Mouse (Mus musculus) gastrocnemius, adult 8-10 months (tissue): ENCODE measurements around the gene Olfr1042. TPM values are rescaled to one million over a fixed set of nuclear protein-coding genes. Genes with fewer than 3 reads are reported as not detected.
"Not testable (repeated sequence)": the region's sequence is repeated elsewhere in the genome, so short reads cannot be mapped to it uniquely, and the experiment has no call there.

Experiments
- DNase-seq, 2 experiments: peaks; one replicate each; pipeline ENCODE4 v3.0.0; 2022; ENCODE audit warnings: low spot score in 2 of 2
- total RNA-seq, 4 experiments: library from RNA; stranded (reverse); gene quantifications; 2 replicates each; pipeline ENCODE4 v1.2.4; 2022

Gene Olfr1042
- total RNA-seq = not detected

DNA sequence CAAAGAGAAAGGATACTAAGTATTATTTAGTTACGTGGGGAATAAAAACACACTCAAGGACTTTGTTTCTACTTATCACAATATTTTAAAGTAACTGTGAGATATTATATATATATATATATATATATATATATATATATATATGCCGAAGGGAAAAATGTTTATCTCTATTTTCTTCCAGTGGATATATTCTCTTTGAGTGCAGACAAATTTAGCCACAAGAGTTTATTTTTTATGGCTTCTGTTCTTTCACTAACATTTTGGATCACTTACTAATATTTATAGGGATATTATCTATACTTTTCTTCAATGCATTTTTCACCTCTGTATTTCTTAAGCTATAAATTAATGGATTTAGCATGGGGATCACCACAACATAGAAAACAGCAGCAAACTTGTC, at the start of gene Olfr1042:
Olfr1042 (minus strand) TSS at position 101 of the 400 bp plus-strand sequence.
- DNase-seq = no peak

DNA sequence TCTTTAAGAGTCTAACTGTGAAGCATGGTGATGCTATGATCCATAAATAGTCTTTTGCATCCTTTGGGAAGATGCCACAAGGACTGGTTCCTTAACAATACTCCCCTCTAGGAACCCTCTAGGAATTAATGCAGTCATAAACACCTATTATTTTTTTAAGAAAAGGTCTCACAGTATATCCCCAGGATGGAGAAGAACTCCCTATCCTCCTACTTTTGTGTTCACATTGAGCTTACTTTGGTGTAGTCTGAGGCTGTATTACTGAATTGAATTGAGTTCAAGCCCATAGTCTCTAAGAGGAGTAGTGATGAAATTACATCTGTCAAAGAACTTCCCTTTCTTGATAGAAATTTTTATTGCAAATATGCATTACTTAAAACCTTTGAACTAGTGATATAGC, 41.3 kb upstream of the Olfr1042 start, which contains the start of gene Olfr1045:
Olfr1045 (minus strand) TSS at position 101 of the 400 bp plus-strand sequence.
- no peak for DNase-seq

DNA sequence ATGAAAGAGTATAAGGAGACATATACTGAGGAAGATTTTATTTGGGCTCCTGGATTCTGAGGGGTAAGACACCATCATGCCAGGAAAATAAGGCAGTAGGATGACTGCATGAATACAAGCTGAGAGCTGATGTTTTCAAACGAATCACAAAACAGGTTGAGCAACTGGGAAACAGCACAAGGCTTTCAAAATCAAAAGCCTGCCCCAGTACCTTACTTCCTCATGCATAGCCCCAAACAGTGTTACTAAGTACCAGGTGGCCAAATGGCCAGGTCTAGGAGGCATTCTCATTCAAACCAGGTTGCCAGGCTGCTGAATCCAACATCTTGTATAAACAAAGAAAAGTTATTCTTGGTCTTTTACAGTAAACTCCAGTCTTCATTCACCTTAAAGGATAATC, 34.2 kb upstream of the Olfr1042 start:
- no peak for DNase-seq

DNA sequence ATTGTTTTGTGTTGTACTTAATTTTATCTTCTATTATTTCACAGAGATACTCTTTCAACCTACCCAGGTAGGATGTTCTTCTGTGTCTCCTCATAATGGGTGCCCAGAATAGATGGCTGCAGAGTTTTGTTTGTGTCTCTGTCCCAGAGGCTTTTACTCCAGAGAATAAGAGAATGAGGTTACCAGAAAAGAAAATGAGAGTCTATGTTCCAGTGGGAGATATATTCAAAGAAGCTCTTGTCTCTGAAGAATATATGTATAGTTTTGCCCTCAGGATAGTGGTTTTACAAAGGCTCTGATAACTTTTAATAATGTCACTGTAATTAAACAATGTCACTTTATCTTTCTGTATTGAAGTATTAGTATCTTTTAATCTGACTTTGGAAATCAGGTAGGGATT, 23.9 kb upstream of the Olfr1042 start, which contains the start of gene Olfr52:
Olfr52 (minus strand) TSS at position 101 of the 400 bp plus-strand sequence.
- no peak for DNase-seq

DNA sequence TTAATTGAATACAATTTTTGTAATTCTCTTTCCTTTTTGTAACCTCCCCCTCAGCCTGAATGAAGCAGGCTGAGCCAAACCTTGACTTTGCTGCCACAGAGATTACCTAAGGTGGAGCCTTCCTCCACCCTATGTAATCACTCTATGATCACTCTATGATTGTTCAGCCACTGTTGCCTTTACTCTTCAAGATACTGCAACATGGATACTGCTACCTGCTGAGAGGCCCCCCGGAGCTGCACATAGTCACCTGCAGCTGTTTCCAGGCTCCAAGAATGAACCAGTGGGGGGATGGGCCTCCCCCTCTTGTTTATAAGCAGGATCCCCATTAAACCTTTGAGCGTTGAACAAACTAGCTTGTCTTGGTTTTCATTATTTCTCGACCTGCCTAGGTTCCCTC, 18.3 kb upstream of the Olfr1042 start:
- DNase-seq = no peak

DNA sequence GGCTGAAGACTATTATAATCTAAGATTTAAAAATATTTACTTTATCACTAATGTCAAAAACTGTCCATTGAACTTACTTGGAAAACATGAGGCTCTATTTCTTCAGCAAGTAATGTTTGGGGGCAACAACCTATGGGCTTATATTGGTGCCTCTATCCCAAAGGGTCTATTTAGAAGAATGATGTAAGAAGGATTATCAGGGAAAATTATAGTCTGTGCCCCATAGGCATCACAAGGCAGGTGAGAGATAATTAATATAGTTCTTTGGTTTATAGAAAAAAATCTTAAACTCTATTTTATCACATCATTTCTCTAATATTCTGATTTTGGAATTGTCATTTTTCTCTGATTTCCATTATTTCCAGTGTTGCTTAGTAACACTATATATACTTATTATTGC, 16.1 kb upstream of the Olfr1042 start, which contains the start of gene Olfr1044:
Olfr1044 (minus strand) TSS at position 101 of the 400 bp plus-strand sequence.
- no peak for DNase-seq

DNA sequence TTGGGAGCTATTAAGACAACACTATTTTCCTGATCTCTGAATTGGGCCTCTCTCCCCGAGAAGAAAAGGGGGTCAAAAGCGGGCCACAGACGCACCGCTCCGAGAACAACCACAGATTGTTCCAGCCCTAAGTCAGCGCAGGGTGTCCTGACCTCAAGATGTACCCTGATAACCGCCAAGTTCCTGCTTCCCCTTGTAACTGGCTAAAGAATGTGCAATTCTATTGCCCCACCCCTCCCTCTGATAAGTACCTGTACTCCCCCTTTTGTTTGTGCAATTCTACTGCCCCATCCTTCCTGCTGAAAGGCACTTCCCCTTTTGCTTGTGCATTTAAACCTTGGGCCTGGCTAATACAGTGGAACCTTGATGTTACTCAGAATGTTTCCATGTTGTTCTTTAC, 13.8 kb upstream of the Olfr1042 start:
- DNase-seq = not testable (repeated sequence)

DNA sequence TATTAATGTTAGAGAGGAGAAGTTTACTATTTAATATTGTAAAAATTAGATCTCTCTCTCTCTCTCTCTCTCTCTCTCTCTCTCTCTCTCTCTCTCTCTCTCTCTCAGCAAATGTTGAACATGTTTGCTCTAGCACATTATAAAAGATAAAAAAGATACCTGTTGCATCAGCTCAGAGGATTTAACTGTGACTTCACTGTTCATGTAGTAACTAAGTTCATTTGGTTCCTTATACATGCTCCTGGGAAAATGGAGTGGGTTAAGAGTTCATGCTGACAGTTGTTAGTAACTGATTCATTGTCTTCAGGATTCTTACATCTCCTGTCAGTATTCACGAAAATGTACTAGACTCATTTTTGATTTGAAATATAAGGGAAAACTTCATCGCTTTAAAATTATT, 5.8 kb upstream of the Olfr1042 start, which contains the start of gene Olfr1043:
Olfr1043 (minus strand) TSS at position 101 of the 400 bp plus-strand sequence.
- DNase-seq = no peak

DNA sequence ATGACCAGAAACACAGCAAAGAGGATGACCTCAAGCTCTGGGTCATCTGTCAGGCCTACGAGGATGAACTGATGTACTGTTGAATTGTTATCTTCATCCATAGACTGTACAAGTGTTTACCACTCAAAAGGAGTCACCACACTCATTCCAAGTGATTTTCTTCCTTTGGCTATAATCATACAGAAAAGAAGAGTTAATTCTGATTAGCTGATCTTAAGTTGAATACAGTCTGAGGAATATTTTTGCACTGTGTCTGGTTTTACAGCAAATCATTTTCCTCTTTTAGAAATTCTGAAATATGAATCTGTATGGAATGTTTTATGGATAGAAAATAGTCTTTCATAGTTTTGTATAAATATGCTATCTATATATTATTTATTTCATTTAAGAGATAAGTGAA, 15.0 kb downstream of the Olfr1042 start, which contains the start of gene Olfr1040:
Olfr1040 (minus strand) TSS at position 101 of the 400 bp plus-strand sequence.
- DNase-seq = no peak

DNA sequence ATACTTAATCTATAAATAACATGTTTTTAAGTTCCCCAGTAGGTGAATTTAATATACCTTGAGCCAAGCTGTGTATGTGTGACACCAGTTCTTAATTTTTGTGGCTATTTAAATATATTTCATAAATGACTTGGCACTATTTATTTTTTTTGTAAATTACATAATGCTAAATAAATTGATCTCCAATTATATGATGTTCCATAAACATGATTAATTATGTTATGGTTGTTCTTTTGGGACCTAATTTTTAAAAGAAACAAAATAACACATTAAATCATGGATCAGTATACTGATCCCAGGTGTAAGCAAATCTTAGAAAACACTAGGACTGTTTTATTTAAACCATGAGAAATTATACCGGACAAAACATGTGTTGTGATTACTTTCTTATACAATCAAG, 25.8 kb downstream of the Olfr1042 start, which contains the start of gene Olfr1039:
Olfr1039 (minus strand) TSS at position 101 of the 400 bp plus-strand sequence.
- no peak for DNase-seq

Other genes with a start within 250 kb of the Olfr1042 start
- not detected for gene Olfr1025-ps1, start 246.6 kb downstream of the Olfr1042 start, total RNA-seq
- not detected for gene Olfr1026, start 240.3 kb downstream of the Olfr1042 start, total RNA-seq
- gene Olfr1028, start 211.4 kb downstream of the Olfr1042 start, total RNA-seq = not detected
- not detected for gene Olfr1029, start 187.9 kb downstream of the Olfr1042 start, total RNA-seq
- gene Olfr1030, start 182.6 kb downstream of the Olfr1042 start, total RNA-seq = not detected
- gene Olfr1031, start 171.5 kb downstream of the Olfr1042 start, total RNA-seq = not detected
- gene Olfr1032, start 156.3 kb downstream of the Olfr1042 start, total RNA-seq = not detected
- under 1 TPM in 1 of 4 experiments, not detected in 3; 0.54 TPM for gene Olfr1033, start 141.2 kb downstream of the Olfr1042 start, total RNA-seq
- not detected for gene Olfr1034, start 116.0 kb downstream of the Olfr1042 start, total RNA-seq
- gene Olfr1036, start 87.8 kb downstream of the Olfr1042 start, total RNA-seq = not detected
- gene Olfr1037, start 74.5 kb downstream of the Olfr1042 start, total RNA-seq = not detected
- not detected for gene Olfr1039, start 25.9 kb downstream of the Olfr1042 start, total RNA-seq
- not detected for gene Olfr1040, start 15.1 kb downstream of the Olfr1042 start, total RNA-seq
- not detected for gene Olfr1043, start 5.7 kb upstream of the Olfr1042 start, total RNA-seq
- not detected for gene Olfr1044, start 16.0 kb upstream of the Olfr1042 start, total RNA-seq
- not detected for gene Olfr52, start 23.8 kb upstream of the Olfr1042 start, total RNA-seq
- gene Olfr1045, start 41.2 kb upstream of the Olfr1042 start, total RNA-seq = not detected
- not detected for gene Olfr1046, start 57.5 kb upstream of the Olfr1042 start, total RNA-seq
- gene Olfr1047, start 69.6 kb upstream of the Olfr1042 start, total RNA-seq = not detected
- gene Olfr1048, start 78.5 kb upstream of the Olfr1042 start, total RNA-seq = not detected
- gene Olfr1049, start 96.5 kb upstream of the Olfr1042 start, total RNA-seq = not detected
- not detected for gene Olfr1051, start 117.2 kb upstream of the Olfr1042 start, total RNA-seq
- gene Olfr1052, start 130.6 kb upstream of the Olfr1042 start, total RNA-seq = not detected
- gene Olfr1053, start 153.4 kb upstream of the Olfr1042 start, total RNA-seq = not detected
- gene Olfr1054, start 173.6 kb upstream of the Olfr1042 start, total RNA-seq = not detected
- not detected for gene Olfr1055, start 188.4 kb upstream of the Olfr1042 start, total RNA-seq
- gene Olfr1056, start 200.6 kb upstream of the Olfr1042 start, total RNA-seq = not detected
- gene Olfr1057, start 216.6 kb upstream of the Olfr1042 start, total RNA-seq = not detected
- gene Olfr1058, start 226.7 kb upstream of the Olfr1042 start, total RNA-seq = not detected